Mouse (Mus musculus): ENCODE data around the gene Hadhb. TPM values are rescaled to one million over a fixed set of nuclear protein-coding genes. Genes with fewer than 3 reads are reported as not detected.

The Hadhb gene
- polyA plus RNA-seq, 1 experiment from 2014 or later: 273 TPM

- CTCF ChIA-PET: interaction anchor here (2.0 kb wide), 1 partner anchor 10 kb away, joined by 7 read pairs; no protein-coding TSS in a partner anchor
- DNase-seq (ENCODE audit: low read depth, low spot score) (no peak), ATAC-seq (no peak)
- POLR2A ChIA-PET: no interaction called here
- in situ Hi-C loops (cut with MboI; ENCODE audit: low pct_unique_long_range_greater_than_20kb): no loop called here
- H3K27me3 ChIP-seq: no peaks in the 10 kb centered on the region
- no peak for TF ChIP-seq CTCF (IDR thresholded peaks at IDR 0.05)
These were observed 27.0 kb upstream of the Hadhb start for GRCm38 (mm10) chr5:30127921-30128597.

GRCm38 (mm10) chr5:30128680-30129079, 26.4 kb upstream of the Hadhb start:
- CTCF ChIA-PET: interaction anchor here (2.0 kb wide), 1 partner anchor 9 kb away, joined by 7 read pairs; no protein-coding TSS in a partner anchor
- DNase-seq (ENCODE audit: low read depth, low spot score) (no peak), ATAC-seq (no peak)
- no peaks in the 10 kb centered on the region for H3K27me3 ChIP-seq
- in situ Hi-C loops (cut with MboI; ENCODE audit: low pct_unique_long_range_greater_than_20kb): no loop called here
- no peak for TF ChIP-seq CTCF (IDR thresholded peaks at IDR 0.05)
- POLR2A ChIA-PET: no interaction called here

GRCm38 (mm10) chr5:30131246-30131645, 23.8 kb upstream of the Hadhb start:
- DNase-seq (ENCODE audit: low read depth, low spot score) (no peak), ATAC-seq (no peak)
- ChIA-PET CTCF (interaction anchor here (1.3 to 2.2 kb wide), 3 partner anchors 9 to 17 kb away, joined by 4 to 6 read pairs (median 5); no protein-coding TSS in a partner anchor), POLR2A (interaction anchor here (0.8 to 1.1 kb wide), 2 partner anchors 13 to 20 kb away, joined by 3 read pairs; no protein-coding TSS in a partner anchor)
- H3K27me3 ChIP-seq: no peaks in the 10 kb centered on the region
- TF ChIP-seq CTCF (IDR thresholded peaks at IDR 0.05): no peak
- in situ Hi-C loops (cut with MboI; ENCODE audit: low pct_unique_long_range_greater_than_20kb): no loop called here

- H3K27me3 ChIP-seq: no peaks in the 10 kb centered on the region
- ChIA-PET CTCF (interaction anchor here (1.3 to 2.2 kb wide), 3 partner anchors 8 to 18 kb away, joined by 4 to 6 read pairs (median 5); no protein-coding TSS in a partner anchor), POLR2A (no interaction called here)
- in situ Hi-C loops (cut with MboI; ENCODE audit: low pct_unique_long_range_greater_than_20kb): no loop called here
- no peak for ATAC-seq
- TF ChIP-seq CTCF (IDR thresholded peaks at IDR 0.05): no peak
- no peak for DNase-seq (ENCODE audit: low read depth, low spot score)
These were observed 22.9 kb upstream of the Hadhb start for GRCm38 (mm10) chr5:30132173-30132572.

GRCm38 (mm10) chr5:30135711-30136231, 19.3 kb upstream of the Hadhb start:
- ChIA-PET CTCF (no interaction called here), POLR2A (no interaction called here)
- no peak for ATAC-seq
- in situ Hi-C loops (cut with MboI; ENCODE audit: low pct_unique_long_range_greater_than_20kb): no loop called here
- no peak for DNase-seq (ENCODE audit: low read depth, low spot score)
- TF ChIP-seq CTCF (IDR thresholded peaks at IDR 0.05): no peak
- no peaks in the 10 kb centered on the region for H3K27me3 ChIP-seq

- no peak for DNase-seq (ENCODE audit: low read depth, low spot score)
- in situ Hi-C loops (cut with MboI; ENCODE audit: low pct_unique_long_range_greater_than_20kb): no loop called here
- ChIA-PET POLR2A (no interaction called here), CTCF (interaction anchor here (1.1 to 1.7 kb wide), 3 partner anchors 8 to 23 kb away, joined by 3 to 7 read pairs (median 3); no protein-coding TSS in a partner anchor)
- TF ChIP-seq CTCF (IDR thresholded peaks at IDR 0.05): no peak
- H3K27me3 ChIP-seq: no peaks in the 10 kb centered on the region
- ATAC-seq: no peak
These were observed 17.8 kb upstream of the Hadhb start for GRCm38 (mm10) chr5:30137271-30137670.

GRCm38 (mm10) chr5:30138193-30138592, 16.9 kb upstream of the Hadhb start:
- no peak for TF ChIP-seq CTCF (IDR thresholded peaks at IDR 0.05)
- ChIA-PET POLR2A (no interaction called here), CTCF (interaction anchor here (1.6 to 1.7 kb wide), 2 partner anchors 9 to 11 kb away, joined by 3 to 7 read pairs; no protein-coding TSS in a partner anchor)
- no peaks in the 10 kb centered on the region for H3K27me3 ChIP-seq
- ATAC-seq (no peak), DNase-seq (ENCODE audit: low read depth, low spot score) (no peak)
- in situ Hi-C loops (cut with MboI; ENCODE audit: low pct_unique_long_range_greater_than_20kb): no loop called here

GRCm38 (mm10) chr5:30146526-30146925, 8.5 kb upstream of the Hadhb start:
- no peaks in the 10 kb centered on the region for H3K27me3 ChIP-seq
- in situ Hi-C loops (cut with MboI; ENCODE audit: low pct_unique_long_range_greater_than_20kb): no loop called here
- no peak for ATAC-seq
- POLR2A ChIA-PET: no interaction called here
- TF ChIP-seq CTCF (IDR thresholded peaks at IDR 0.05): no peak
- CTCF ChIA-PET: no interaction called here
- no peak for DNase-seq (ENCODE audit: low read depth, low spot score)

DNA sequence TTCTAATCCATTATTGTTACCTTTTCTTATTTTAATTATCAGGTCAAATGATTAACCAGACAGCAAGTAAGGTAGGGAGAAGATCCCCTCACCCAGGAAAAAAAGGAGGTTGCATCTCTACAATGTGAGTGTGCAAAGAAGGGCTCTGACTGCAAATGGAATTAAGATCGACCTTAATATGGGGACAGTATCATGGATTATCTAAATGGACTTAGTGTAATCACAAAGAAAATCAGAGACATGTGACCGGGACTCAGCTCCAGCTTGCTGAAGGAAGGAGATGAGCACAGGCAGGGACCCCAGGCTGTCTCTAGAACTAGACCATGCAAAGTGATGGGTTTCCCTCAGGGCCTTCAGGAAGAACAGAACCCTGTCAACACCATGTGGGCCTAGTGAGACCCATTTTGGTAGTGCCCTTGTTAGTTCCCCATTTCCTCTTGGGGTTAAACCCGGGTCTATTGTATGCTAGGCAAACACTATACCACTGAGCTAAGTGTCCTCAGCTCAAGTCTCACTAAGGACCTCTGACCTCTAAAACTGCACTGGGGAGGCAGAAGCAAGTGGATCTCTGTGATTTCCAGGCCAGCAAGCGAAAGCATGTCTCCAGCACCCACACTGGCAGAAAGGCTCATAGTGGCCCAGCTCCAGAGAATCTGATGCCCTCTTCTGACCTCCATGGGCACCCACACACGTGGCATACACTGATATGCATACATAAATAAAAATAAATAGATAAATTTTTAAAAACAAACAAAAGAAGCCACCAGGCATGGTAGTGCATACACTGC, 6.7 kb upstream of the Hadhb start:
- CTCF ChIA-PET: no interaction called here

DNA sequence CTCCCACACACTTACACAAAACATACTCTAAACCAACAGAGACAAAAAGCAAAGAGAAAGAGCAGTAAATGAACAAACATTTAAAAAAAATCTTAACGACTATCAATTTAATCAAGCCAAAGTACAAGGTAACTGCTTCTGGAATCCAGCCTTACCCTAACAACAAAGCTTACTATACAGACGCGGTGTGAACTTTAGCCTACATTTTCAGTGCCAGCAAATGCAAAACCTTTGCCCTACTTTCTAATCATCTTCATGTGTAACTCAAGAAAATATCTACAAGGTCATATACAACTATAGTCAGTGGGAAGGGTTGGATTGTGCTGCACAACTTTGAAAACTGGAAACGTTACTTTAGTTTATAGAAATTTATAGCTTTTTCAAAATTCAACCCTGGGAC, 3.0 kb upstream of the Hadhb start:
- POLR2A ChIA-PET: interaction anchor here (1.1 kb wide), 1 partner anchor 21 kb away, joined by 3 read pairs; no protein-coding TSS in a partner anchor
- H3K27me3 ChIP-seq: no peaks in the 10 kb centered on the region
- CTCF ChIA-PET: interaction anchor here (1.0 kb wide), 1 partner anchor 37 kb away, joined by 3 read pairs; no protein-coding TSS in a partner anchor
- DNase-seq (ENCODE audit: low read depth, low spot score) (no peak), ATAC-seq (no peak)
- in situ Hi-C loops (cut with MboI; ENCODE audit: low pct_unique_long_range_greater_than_20kb): no loop called here
- TF ChIP-seq CTCF (IDR thresholded peaks at IDR 0.05): no peak

More for the DNA sequence above, 6.7 kb upstream of the Hadhb start:
- POLR2A ChIA-PET: no interaction called here
- H3K27me3 ChIP-seq: no peaks in the 10 kb centered on the region
- no peak for ATAC-seq
- no peak for TF ChIP-seq CTCF (IDR thresholded peaks at IDR 0.05)
- DNase-seq (ENCODE audit: low read depth, low spot score): no peak
- in situ Hi-C loops (cut with MboI; ENCODE audit: low pct_unique_long_range_greater_than_20kb): no loop called here

All from Patski (cell line).